Mouse (Mus musculus): ENCODE measurements around the gene Gprc6a. TPM values are rescaled to one million over a fixed set of nuclear protein-coding genes. Genes with fewer than 3 reads are reported as not detected.

Gene Gprc6a
- polyA plus RNA-seq (2014; fragmentation: Illumina TruSeq; extraction: RNeasy Lipid Tissue Mini Kit (QIAGEN cat#74804); ENCODE audit: low read depth, low replicate concordance), result not detected

GRCm38 (mm10) chr10:51631411-51632136 lies at the start of gene Gprc6a:
Gprc6a (minus strand) TSS chr10:51631461.

GRCm38 (mm10) chr10:51677548-51678250 lies 46.4 kb upstream of the Gprc6a start, which contains the start of gene Rfx6:
Rfx6 (plus strand) TSS chr10:51677756.

GRCm38 (mm10) chr10:51590139-51590574 lies 41.1 kb downstream of the Gprc6a start, which contains the start of gene Fam162b:
Fam162b (minus strand) TSS chr10:51590517.

Other genes starting within 250 kb of the Gprc6a start
- gene Gm49339, start 150.8 kb downstream of the Gprc6a start, polyA plus RNA-seq (2014; fragmentation: Illumina TruSeq; extraction: RNeasy Lipid Tissue Mini Kit (QIAGEN cat#74804); ENCODE audit: low read depth, low replicate concordance), result not detected
- gene Lilr4b, start 150.8 kb downstream of the Gprc6a start, polyA plus RNA-seq (2014; fragmentation: Illumina TruSeq; extraction: RNeasy Lipid Tissue Mini Kit (QIAGEN cat#74804); ENCODE audit: low read depth, low replicate concordance), result 14.1 TPM
- 35.2 TPM for gene Lilrb4a, start 140.5 kb downstream of the Gprc6a start, polyA plus RNA-seq (2014; fragmentation: Illumina TruSeq; extraction: RNeasy Lipid Tissue Mini Kit (QIAGEN cat#74804); ENCODE audit: low read depth, low replicate concordance)
- not detected for gene Fam162b, start 40.9 kb downstream of the Gprc6a start, polyA plus RNA-seq (2014; fragmentation: Illumina TruSeq; extraction: RNeasy Lipid Tissue Mini Kit (QIAGEN cat#74804); ENCODE audit: low read depth, low replicate concordance)
- gene Rfx6, start 46.3 kb upstream of the Gprc6a start, polyA plus RNA-seq (2014; fragmentation: Illumina TruSeq; extraction: RNeasy Lipid Tissue Mini Kit (QIAGEN cat#74804); ENCODE audit: low read depth, low replicate concordance), result not detected